Mouse (Mus musculus) spleen, adult 2 months (tissue): ENCODE measurements at regions not wholly inside any gene's neighbourhood (a gene's known extent, or its start where the extent isn't known, plus 50 kb on each side); places are given as distances from the start of the nearest gene placed in this dataset.

ENCODE experiments used
- DNase-seq, 2 experiments: peaks; one replicate each; pipeline versions ENCODE4 v3.0.0 to v3.0.0-alpha.2; 2012 to 2021; ENCODE audit warnings: low spot score in 2 of 2, low read depth in 1 of 2
- H3K27ac ChIP-seq: fragments of 200-500 bp; 2 replicates; pipeline ENCODE4 v1.5.1; 2012; ENCODE audit warnings: low read length, inconsistent platforms; ENCODE audit not compliant: insufficient read depth
- H3K27me3 ChIP-seq: fragments of 200-500 bp; 2 replicates; pipeline ENCODE4 v1.6.1; 2012; ENCODE audit warnings: mild to moderate bottlenecking, moderate library complexity, low read length, inconsistent platforms; ENCODE audit not compliant: control insufficient read depth, insufficient read depth
- H3K36me3 ChIP-seq: fragments of 200-500 bp; 2 replicates; pipeline ENCODE4 v1.6.1; 2012; ENCODE audit warnings: mild to moderate bottlenecking, low read length, inconsistent platforms; ENCODE audit not compliant: control insufficient read depth, insufficient read depth
- H3K4me1 ChIP-seq: fragments of 200-500 bp; 2 replicates; pipeline ENCODE4 v1.6.1; 2011; ENCODE audit warnings: inconsistent platforms; ENCODE audit not compliant: control insufficient read depth, insufficient read depth, insufficient read length
- H3K4me3 ChIP-seq: fragments of 200-500 bp; 2 replicates; pipeline ENCODE4 v1.5.1; 2011; ENCODE audit warnings: mild to moderate bottlenecking, inconsistent platforms; ENCODE audit not compliant: insufficient read depth, insufficient read length; ENCODE audit errors: extremely low read depth
- CTCF ChIP-seq: fragments of 200-500 bp; IDR thresholded peaks from 2 replicates; pipeline ENCODE4 v1.5.1; 2011; ENCODE audit warnings: mild to moderate bottlenecking, inconsistent platforms; ENCODE audit not compliant: insufficient read depth, insufficient read length, insufficient replicate concordance; ENCODE audit errors: extremely low read depth
- POLR2A ChIP-seq: fragments of 200-500 bp; IDR thresholded peaks from 2 replicates; pipeline ENCODE4 v1.6.1; 2011; ENCODE audit warnings: low read depth, low read length, inconsistent platforms
- WGBS: fragments of 180-500 bp; shearing (Covaris S2); methylation state at CpG from one replicate; pipeline ENCODE4 v1.1.7; 2018; 5-methylcytosine and 5-hydroxymethylcytosine counted together

GRCm38 (mm10) chr15:5671781-5672180 is 427.8 kb upstream of the Ptger4 start:
- Histone ChIP-seq H3K4me3 (no peak overlapping the region; the same call in 1 of the 2 replicates), H3K4me1 (no peaks in the 10 kb centered on the region), H3K27me3 (no peaks in the 10 kb centered on the region), H3K36me3 (no peaks in the 10 kb centered on the region), H3K27ac (no peak overlapping the region)
- TF ChIP-seq POLR2A (no peak), CTCF (no peak)
- DNase-seq: no peak

GRCm38 (mm10) chr15:5676704-5677103 is 432.7 kb upstream of the Ptger4 start:
- DNase-seq: no peak
- no peaks in the 10 kb centered on the region for H3K27me3 ChIP-seq
- WGBS: 77% methylated on average over 3 of the region's 3 CpGs
- no peaks in the 10 kb centered on the region for H3K36me3 ChIP-seq
- H3K4me1 ChIP-seq: no peaks in the 10 kb centered on the region
- H3K4me3 ChIP-seq: no peak overlapping the region
- TF ChIP-seq CTCF (no peak), POLR2A (no peak)
- H3K27ac ChIP-seq: no peak overlapping the region

- no peak for DNase-seq
- no peak overlapping the region for H3K4me3 ChIP-seq
- H3K27me3 ChIP-seq: no peaks in the 10 kb centered on the region
- TF ChIP-seq POLR2A (no peak), CTCF (no peak)
- WGBS: 67% methylated on average over 1 of the region's 1 CpGs
- H3K4me1 ChIP-seq: no peaks in the 10 kb centered on the region
- H3K36me3 ChIP-seq: no peaks in the 10 kb centered on the region
- H3K27ac ChIP-seq: no peak overlapping the region
Observed at GRCm38 (mm10) chr15:5693810-5694209, 449.8 kb upstream of the Ptger4 start.

- H3K4me1 ChIP-seq: no peaks in the 10 kb centered on the region
- WGBS: 63% methylated on average over 3 of the region's 3 CpGs
- TF ChIP-seq CTCF: no peak
- TF ChIP-seq POLR2A: no peak
- DNase-seq: peak in 1 of 2 experiments; percentile 3
- H3K27me3 ChIP-seq: no peaks in the 10 kb centered on the region
- H3K27ac ChIP-seq: no peak overlapping the region
- no peak overlapping the region for H3K4me3 ChIP-seq
- no peaks in the 10 kb centered on the region for H3K36me3 ChIP-seq
Observed at GRCm38 (mm10) chr15:5695015-5695414, 451.0 kb upstream of the Ptger4 start.

GRCm38 (mm10) chr15:5708454-5708853 is 464.5 kb upstream of the Ptger4 start:
- no peaks in the 10 kb centered on the region for H3K27me3 ChIP-seq
- no peaks in the 10 kb centered on the region for H3K36me3 ChIP-seq
- TF ChIP-seq POLR2A: no peak
- no peak for TF ChIP-seq CTCF
- H3K4me1 ChIP-seq: no peaks in the 10 kb centered on the region
- no peak overlapping the region for H3K4me3 ChIP-seq
- 54% methylated on average over 5 of the region's 5 CpGs for WGBS
- no peak overlapping the region for H3K27ac ChIP-seq
- DNase-seq: no peak

GRCm38 (mm10) chr15:5740658-5741057 is 496.7 kb upstream of the Ptger4 start:
- TF ChIP-seq POLR2A (no peak), CTCF (no peak)
- no peaks in the 10 kb centered on the region for H3K4me1 ChIP-seq
- H3K27me3 ChIP-seq: no peaks in the 10 kb centered on the region
- WGBS: 6% methylated on average over 1 of the region's 1 CpGs
- DNase-seq: no peak
- no peaks in the 10 kb centered on the region for H3K36me3 ChIP-seq
- H3K4me3 ChIP-seq: no peak overlapping the region
- H3K27ac ChIP-seq: no peak overlapping the region

GRCm38 (mm10) chr15:5743893-5744292 is 499.9 kb upstream of the Ptger4 start:
- no peaks in the 10 kb centered on the region for H3K4me1 ChIP-seq
- no peaks in the 10 kb centered on the region for H3K36me3 ChIP-seq
- 94% methylated on average over 5 of the region's 5 CpGs for WGBS
- H3K4me3 ChIP-seq: no peak overlapping the region
- no peak overlapping the region for H3K27ac ChIP-seq
- no peak for DNase-seq
- H3K27me3 ChIP-seq: no peaks in the 10 kb centered on the region
- TF ChIP-seq POLR2A (no peak), CTCF (no peak)

GRCm38 (mm10) chr15:5758690-5759089 is 514.7 kb upstream of the Ptger4 start:
- DNase-seq: no peak
- no peak for TF ChIP-seq POLR2A
- no peak for TF ChIP-seq CTCF
- no peaks in the 10 kb centered on the region for H3K4me1 ChIP-seq
- no peaks in the 10 kb centered on the region for H3K36me3 ChIP-seq
- H3K27ac ChIP-seq: no peak overlapping the region
- H3K27me3 ChIP-seq: no peaks in the 10 kb centered on the region
- 76% methylated on average over 2 of the region's 2 CpGs for WGBS
- no peak overlapping the region for H3K4me3 ChIP-seq
